Mouse (Mus musculus): ENCODE data around the gene Necap1. TPM values are rescaled to one million over a fixed set of nuclear protein-coding genes. Genes with fewer than 3 reads are reported as not detected.

Necap1 gene
- polyA plus RNA-seq, 1 experiment from 2014 or later, result 50.8 TPM

GRCm38 (mm10) chr6:122879141-122879735 lies 5.0 kb downstream of the Necap1 start:
- WGBS, result 73% methylated on average over 7 of the region's 7 CpGs
- H3K9me3 ChIP-seq (ENCODE audit: control insufficient read depth, low read length), result no peaks in the 10 kb centered on the region
- ATAC-seq (ENCODE audit: low read depth), result no peak
- H3K4me1 ChIP-seq (replicated peaks; ENCODE audit: control insufficient read depth, insufficient read depth, low read length), result peaks cover 8% of the 10 kb centered on the region
- no peaks in the 10 kb centered on the region for H3K27me3 ChIP-seq (ENCODE audit: control insufficient read depth, insufficient read depth, low read depth, low read length)
- no peak overlapping the region for H3K9ac ChIP-seq (ENCODE audit: low read length)
- H3K36me3 ChIP-seq (ENCODE audit: control insufficient read depth, insufficient read depth, low read length), result peaks cover 31% of the 10 kb centered on the region
- H3K4me2 ChIP-seq (ENCODE audit: low read depth, low read length), result no peak overlapping the region
- no peak overlapping the region for H3K27ac ChIP-seq (ENCODE audit: low read length)
- no peak overlapping the region for H3K4me3 ChIP-seq (ENCODE audit: low read length)

- no peak overlapping the region for H3K4me2 ChIP-seq (ENCODE audit: low read depth, low read length)
- H3K36me3 ChIP-seq (ENCODE audit: control insufficient read depth, insufficient read depth, low read length), result peaks cover 36% of the 10 kb centered on the region
- no peaks in the 10 kb centered on the region for H3K27me3 ChIP-seq (ENCODE audit: control insufficient read depth, insufficient read depth, low read depth, low read length)
- H3K27ac ChIP-seq (ENCODE audit: low read length), result no peak overlapping the region
- no peak overlapping the region for H3K9ac ChIP-seq (ENCODE audit: low read length)
- peaks cover 8% of the 10 kb centered on the region for H3K4me1 ChIP-seq (replicated peaks; ENCODE audit: control insufficient read depth, insufficient read depth, low read length)
- H3K4me3 ChIP-seq (ENCODE audit: low read length), result no peak overlapping the region
- WGBS, result 71% methylated on average over 7 of the region's 7 CpGs
- no peaks in the 10 kb centered on the region for H3K9me3 ChIP-seq (ENCODE audit: control insufficient read depth, low read length)
- no peak for ATAC-seq (ENCODE audit: low read depth)
Observed at GRCm38 (mm10) chr6:122879781-122880505, 5.7 kb downstream of the Necap1 start.

GRCm38 (mm10) chr6:122881287-122881686 lies 7.0 kb downstream of the Necap1 start:
- peaks cover 44% of the 10 kb centered on the region for H3K36me3 ChIP-seq (ENCODE audit: control insufficient read depth, insufficient read depth, low read length)
- no peaks in the 10 kb centered on the region for H3K4me1 ChIP-seq (replicated peaks; ENCODE audit: control insufficient read depth, insufficient read depth, low read length)
- ATAC-seq (ENCODE audit: low read depth), result no peak
- no peak overlapping the region for H3K9ac ChIP-seq (ENCODE audit: low read length)
- no peak overlapping the region for H3K27ac ChIP-seq (ENCODE audit: low read length)
- WGBS, result 88% methylated on average over 12 of the region's 12 CpGs
- H3K27me3 ChIP-seq (ENCODE audit: control insufficient read depth, insufficient read depth, low read depth, low read length), result no peaks in the 10 kb centered on the region
- no peak overlapping the region for H3K4me2 ChIP-seq (ENCODE audit: low read depth, low read length)
- no peak overlapping the region for H3K4me3 ChIP-seq (ENCODE audit: low read length)
- H3K9me3 ChIP-seq (ENCODE audit: control insufficient read depth, low read length), result no peaks in the 10 kb centered on the region

GRCm38 (mm10) chr6:122883603-122884002 lies 9.3 kb downstream of the Necap1 start:
- no peak overlapping the region for H3K9ac ChIP-seq (ENCODE audit: low read length)
- no peak for ATAC-seq (ENCODE audit: low read depth)

GRCm38 (mm10) chr6:122889599-122889998 lies 15.3 kb downstream of the Necap1 start:
- no peak overlapping the region for H3K27ac ChIP-seq (ENCODE audit: low read length)
- no peaks in the 10 kb centered on the region for H3K9me3 ChIP-seq (ENCODE audit: control insufficient read depth, low read length)
- no peaks in the 10 kb centered on the region for H3K27me3 ChIP-seq (ENCODE audit: control insufficient read depth, insufficient read depth, low read depth, low read length)
- H3K9ac ChIP-seq (ENCODE audit: low read length), result no peak overlapping the region
- ATAC-seq (ENCODE audit: low read depth), result no peak
- H3K4me1 ChIP-seq (replicated peaks; ENCODE audit: control insufficient read depth, insufficient read depth, low read length), result no peaks in the 10 kb centered on the region
- H3K4me3 ChIP-seq (ENCODE audit: low read length), result no peak overlapping the region
- whole genome bisulfite sequencing, result 87% methylated on average over 2 of the region's 2 CpGs
- peaks cover 40% of the 10 kb centered on the region for H3K36me3 ChIP-seq (ENCODE audit: control insufficient read depth, insufficient read depth, low read length)
- no peak overlapping the region for H3K4me2 ChIP-seq (ENCODE audit: low read depth, low read length)

More at GRCm38 (mm10) chr6:122883603-122884002, 9.3 kb downstream of the Necap1 start:
- peaks cover 63% of the 10 kb centered on the region for H3K36me3 ChIP-seq (ENCODE audit: control insufficient read depth, insufficient read depth, low read length)
- H3K27ac ChIP-seq (ENCODE audit: low read length), result no peak overlapping the region
- no peaks in the 10 kb centered on the region for H3K9me3 ChIP-seq (ENCODE audit: control insufficient read depth, low read length)
- H3K4me3 ChIP-seq (ENCODE audit: low read length), result no peak overlapping the region
- no peaks in the 10 kb centered on the region for H3K27me3 ChIP-seq (ENCODE audit: control insufficient read depth, insufficient read depth, low read depth, low read length)
- no peak overlapping the region for H3K4me2 ChIP-seq (ENCODE audit: low read depth, low read length)
- no peaks in the 10 kb centered on the region for H3K4me1 ChIP-seq (replicated peaks; ENCODE audit: control insufficient read depth, insufficient read depth, low read length)
- WGBS, result 89% methylated on average over 9 of the region's 9 CpGs

GRCm38 (mm10) chr6:122892442-122893049 lies 18.3 kb downstream of the Necap1 start:
- no peaks in the 10 kb centered on the region for H3K9me3 ChIP-seq (ENCODE audit: control insufficient read depth, low read length)
- H3K36me3 ChIP-seq (ENCODE audit: control insufficient read depth, insufficient read depth, low read length), result peaks cover 21% of the 10 kb centered on the region
- H3K27ac ChIP-seq (ENCODE audit: low read length), result no peak overlapping the region
- no peak overlapping the region for H3K4me2 ChIP-seq (ENCODE audit: low read depth, low read length)
- no peak overlapping the region for H3K9ac ChIP-seq (ENCODE audit: low read length)
- H3K4me3 ChIP-seq (ENCODE audit: low read length), result no peak overlapping the region
- 21% methylated on average over 2 of the region's 2 CpGs for whole genome bisulfite sequencing
- H3K4me1 ChIP-seq (replicated peaks; ENCODE audit: control insufficient read depth, insufficient read depth, low read length), result no peaks in the 10 kb centered on the region
- no peaks in the 10 kb centered on the region for H3K27me3 ChIP-seq (ENCODE audit: control insufficient read depth, insufficient read depth, low read depth, low read length)
- ATAC-seq (ENCODE audit: low read depth), result no peak

- no peak overlapping the region for H3K4me2 ChIP-seq (ENCODE audit: low read depth, low read length)
- H3K27ac ChIP-seq (ENCODE audit: low read length), result no peak overlapping the region
- no peaks in the 10 kb centered on the region for H3K9me3 ChIP-seq (ENCODE audit: control insufficient read depth, low read length)
- no peak for ATAC-seq (ENCODE audit: low read depth)
- H3K4me1 ChIP-seq (replicated peaks; ENCODE audit: control insufficient read depth, insufficient read depth, low read length), result no peaks in the 10 kb centered on the region
- 37% methylated on average over 4 of the region's 4 CpGs for WGBS
- H3K9ac ChIP-seq (ENCODE audit: low read length), result no peak overlapping the region
- no peaks in the 10 kb centered on the region for H3K36me3 ChIP-seq (ENCODE audit: control insufficient read depth, insufficient read depth, low read length)
- no peak overlapping the region for H3K4me3 ChIP-seq (ENCODE audit: low read length)
- no peaks in the 10 kb centered on the region for H3K27me3 ChIP-seq (ENCODE audit: control insufficient read depth, insufficient read depth, low read depth, low read length)
Observed at GRCm38 (mm10) chr6:122919922-122920321, 45.6 kb downstream of the Necap1 start.

- Histone ChIP-seq H3K36me3 (ENCODE audit: control insufficient read depth, insufficient read depth, low read length) (no peaks in the 10 kb centered on the region), H3K4me1 (replicated peaks; ENCODE audit: control insufficient read depth, insufficient read depth, low read length) (no peaks in the 10 kb centered on the region), H3K9ac (ENCODE audit: low read length) (no peak within 1 kb of the TSS), H3K27me3 (ENCODE audit: control insufficient read depth, insufficient read depth, low read depth, low read length) (no peaks in the 10 kb centered on the region), H3K4me3 (ENCODE audit: low read length) (no peak within 1 kb of the TSS), H3K4me2 (ENCODE audit: low read depth, low read length) (no peak within 1 kb of the TSS), H3K27ac (ENCODE audit: low read length) (no peak within 1 kb of the TSS), H3K9me3 (ENCODE audit: control insufficient read depth, low read length) (no peaks in the 10 kb centered on the region)
- ATAC-seq (ENCODE audit: low read depth), result no peak
- 40% methylated on average over 4 of the region's 4 CpGs for WGBS
Observed at GRCm38 (mm10) chr6:122921451-122921850, 47.2 kb downstream of the Necap1 start, which contains the start of gene Clec4a1. Gene Clec4a1, plus strand, starts transcription at chr6:122921848.

GRCm38 (mm10) chr6:122934845-122935244 lies 60.6 kb downstream of the Necap1 start:
- Histone ChIP-seq H3K4me3 (ENCODE audit: low read length) (no peak overlapping the region), H3K36me3 (ENCODE audit: control insufficient read depth, insufficient read depth, low read length) (no peaks in the 10 kb centered on the region), H3K4me1 (replicated peaks; ENCODE audit: control insufficient read depth, insufficient read depth, low read length) (no peaks in the 10 kb centered on the region), H3K9me3 (ENCODE audit: control insufficient read depth, low read length) (no peaks in the 10 kb centered on the region), H3K27ac (ENCODE audit: low read length) (no peak overlapping the region), H3K27me3 (ENCODE audit: control insufficient read depth, insufficient read depth, low read depth, low read length) (no peaks in the 10 kb centered on the region), H3K9ac (ENCODE audit: low read length) (no peak overlapping the region), H3K4me2 (ENCODE audit: low read depth, low read length) (no peak overlapping the region)
- no peak for ATAC-seq (ENCODE audit: low read depth)
- WGBS, result 84% methylated on average over 3 of the region's 3 CpGs
